Mouse (Mus musculus): Measurements from ENCODE around the gene Spsb4. TPM values are rescaled to one million over a fixed set of nuclear protein-coding genes. Genes with fewer than 3 reads are reported as not detected.
"Not testable (repeated sequence)": the region's sequence is repeated elsewhere in the genome, so short reads cannot be mapped to it uniquely, and the experiment has no call there.

Spsb4 gene
- polyA plus RNA-seq, 1 experiment from 2014 or later: 84.6 TPM

GRCm38 (mm10) chr9:96944517-96944916, 74.1 kb downstream of the Spsb4 start:
- Histone ChIP-seq H3K4me3 (ENCODE audit: low read depth, low read length) (no peak overlapping the region), H3K9me3 (ENCODE audit: control insufficient read depth, low read length) (peaks cover 3% of the 10 kb centered on the region; the same call in 1 of the 2 replicates), H3K9ac (ENCODE audit: low read length) (no peak overlapping the region), H3K4me1 (replicated peaks; ENCODE audit: control insufficient read depth, insufficient read depth, low read length) (no peaks in the 10 kb centered on the region), H3K4me2 (ENCODE audit: low read depth, low read length, severe bottlenecking) (no peak overlapping the region), H3K27me3 (ENCODE audit: control insufficient read depth, insufficient read depth, low read length) (no peaks in the 10 kb centered on the region), H3K27ac (ENCODE audit: low read depth, low read length) (no peak overlapping the region), H3K36me3 (ENCODE audit: control insufficient read depth, insufficient read depth, low read length) (peaks cover 10% of the 10 kb centered on the region)
- DNase-seq (ENCODE audit: low spot score) (no peak), ATAC-seq (replicated peaks; ENCODE audit: low FRiP score) (no peak)
- WGBS: 78% methylated on average over 16 of the region's 16 CpGs

GRCm38 (mm10) chr9:96942975-96943374, 75.7 kb downstream of the Spsb4 start:
- Histone ChIP-seq H3K27ac (ENCODE audit: low read depth, low read length) (no peak overlapping the region), H3K9me3 (ENCODE audit: control insufficient read depth, low read length) (peaks cover 3% of the 10 kb centered on the region; the same call in 1 of the 2 replicates), H3K4me3 (ENCODE audit: low read depth, low read length) (no peak overlapping the region), H3K27me3 (ENCODE audit: control insufficient read depth, insufficient read depth, low read length) (no peaks in the 10 kb centered on the region), H3K4me1 (replicated peaks; ENCODE audit: control insufficient read depth, insufficient read depth, low read length) (no peaks in the 10 kb centered on the region), H3K9ac (ENCODE audit: low read length) (no peak overlapping the region), H3K36me3 (ENCODE audit: control insufficient read depth, insufficient read depth, low read length) (peaks cover 10% of the 10 kb centered on the region), H3K4me2 (ENCODE audit: low read depth, low read length, severe bottlenecking) (no peak overlapping the region)
- DNase-seq (ENCODE audit: low spot score) (no peak), ATAC-seq (replicated peaks; ENCODE audit: low FRiP score) (no peak)
- WGBS: 92% methylated on average over 3 of the region's 3 CpGs

GRCm38 (mm10) chr9:96938887-96939286, 79.8 kb downstream of the Spsb4 start:
- 86% methylated on average over 5 of the region's 5 CpGs for WGBS
- DNase-seq (ENCODE audit: low spot score): no peak
- H3K4me2 ChIP-seq (ENCODE audit: low read depth, low read length, severe bottlenecking): no peak overlapping the region
- H3K9ac ChIP-seq (ENCODE audit: low read length): no peak overlapping the region
- no peak overlapping the region for H3K4me3 ChIP-seq (ENCODE audit: low read depth, low read length)
- no peaks in the 10 kb centered on the region for H3K4me1 ChIP-seq (replicated peaks; ENCODE audit: control insufficient read depth, insufficient read depth, low read length)
- no peak overlapping the region for H3K27ac ChIP-seq (ENCODE audit: low read depth, low read length)
- H3K36me3 ChIP-seq (ENCODE audit: control insufficient read depth, insufficient read depth, low read length): peaks cover 10% of the 10 kb centered on the region
- H3K9me3 ChIP-seq (ENCODE audit: control insufficient read depth, low read length): peaks cover 3% of the 10 kb centered on the region; the same call in 1 of the 2 replicates
- no peak for ATAC-seq (replicated peaks; ENCODE audit: low FRiP score)
- H3K27me3 ChIP-seq (ENCODE audit: control insufficient read depth, insufficient read depth, low read length): no peaks in the 10 kb centered on the region

- not testable (repeated sequence) for H3K4me1 ChIP-seq (replicated peaks; ENCODE audit: control insufficient read depth, insufficient read depth, low read length); H3K9ac ChIP-seq (ENCODE audit: low read length); DNase-seq (ENCODE audit: low spot score); H3K4me2 ChIP-seq (ENCODE audit: low read depth, low read length, severe bottlenecking); H3K27ac ChIP-seq (ENCODE audit: low read depth, low read length); H3K36me3 ChIP-seq (ENCODE audit: control insufficient read depth, insufficient read depth, low read length); H3K27me3 ChIP-seq (ENCODE audit: control insufficient read depth, insufficient read depth, low read length); H3K4me3 ChIP-seq (ENCODE audit: low read depth, low read length); ATAC-seq (replicated peaks; ENCODE audit: low FRiP score); H3K9me3 ChIP-seq (ENCODE audit: control insufficient read depth, low read length)
- 84% methylated on average over 2 of the region's 2 CpGs for WGBS
Observed at GRCm38 (mm10) chr9:96936427-96936826, 82.2 kb downstream of the Spsb4 start.

- Histone ChIP-seq H3K4me1 (replicated peaks; ENCODE audit: control insufficient read depth, insufficient read depth, low read length) (no peaks in the 10 kb centered on the region), H3K9me3 (ENCODE audit: control insufficient read depth, low read length) (peaks cover under 1% of the 10 kb centered on the region; the same call in 1 of the 2 replicates), H3K9ac (ENCODE audit: low read length) (no peak overlapping the region), H3K36me3 (ENCODE audit: control insufficient read depth, insufficient read depth, low read length) (peaks cover under 1% of the 10 kb centered on the region), H3K4me3 (ENCODE audit: low read depth, low read length) (no peak overlapping the region), H3K27me3 (ENCODE audit: control insufficient read depth, insufficient read depth, low read length) (no peaks in the 10 kb centered on the region), H3K4me2 (ENCODE audit: low read depth, low read length, severe bottlenecking) (no peak overlapping the region), H3K27ac (ENCODE audit: low read depth, low read length) (no peak overlapping the region)
- DNase-seq (ENCODE audit: low spot score): no peak
- 64% methylated on average over 15 of the region's 15 CpGs for WGBS
- ATAC-seq (replicated peaks; ENCODE audit: low FRiP score): no peak
Observed at GRCm38 (mm10) chr9:96935556-96936300, 82.9 kb downstream of the Spsb4 start.

GRCm38 (mm10) chr9:96934816-96935215, 83.8 kb downstream of the Spsb4 start:
- ATAC-seq (replicated peaks; ENCODE audit: low FRiP score) (no peak), DNase-seq (ENCODE audit: low spot score) (no peak)
- Histone ChIP-seq H3K9me3 (ENCODE audit: control insufficient read depth, low read length) (no peaks in the 10 kb centered on the region; the same call in 1 of the 2 replicates), H3K36me3 (ENCODE audit: control insufficient read depth, insufficient read depth, low read length) (no peaks in the 10 kb centered on the region; the same call in 1 of the 2 replicates), H3K27ac (ENCODE audit: low read depth, low read length) (no peak overlapping the region), H3K9ac (ENCODE audit: low read length) (no peak overlapping the region), H3K4me3 (ENCODE audit: low read depth, low read length) (no peak overlapping the region), H3K27me3 (ENCODE audit: control insufficient read depth, insufficient read depth, low read length) (no peaks in the 10 kb centered on the region), H3K4me2 (ENCODE audit: low read depth, low read length, severe bottlenecking) (no peak overlapping the region), H3K4me1 (replicated peaks; ENCODE audit: control insufficient read depth, insufficient read depth, low read length) (no peaks in the 10 kb centered on the region)
- 81% methylated on average over 3 of the region's 3 CpGs for WGBS

- no peak overlapping the region for H3K4me2 ChIP-seq (ENCODE audit: low read depth, low read length, severe bottlenecking)
- H3K27ac ChIP-seq (ENCODE audit: low read depth, low read length): no peak overlapping the region
- H3K9me3 ChIP-seq (ENCODE audit: control insufficient read depth, low read length): no peaks in the 10 kb centered on the region; the same call in 1 of the 2 replicates
- H3K9ac ChIP-seq (ENCODE audit: low read length): no peak overlapping the region
- no peaks in the 10 kb centered on the region for H3K27me3 ChIP-seq (ENCODE audit: control insufficient read depth, insufficient read depth, low read length)
- no peak overlapping the region for H3K4me3 ChIP-seq (ENCODE audit: low read depth, low read length)
- DNase-seq (ENCODE audit: low spot score): no peak
- no peaks in the 10 kb centered on the region for H3K4me1 ChIP-seq (replicated peaks; ENCODE audit: control insufficient read depth, insufficient read depth, low read length)
- no peak for ATAC-seq (replicated peaks; ENCODE audit: low FRiP score)
- WGBS: 94% methylated on average over 8 of the region's 8 CpGs
- H3K36me3 ChIP-seq (ENCODE audit: control insufficient read depth, insufficient read depth, low read length): no peaks in the 10 kb centered on the region
Observed at GRCm38 (mm10) chr9:96932751-96933150, 85.9 kb downstream of the Spsb4 start.

- ATAC-seq (replicated peaks; ENCODE audit: low FRiP score) (no peak), DNase-seq (ENCODE audit: low spot score) (no peak)
- H3K27me3 ChIP-seq (ENCODE audit: control insufficient read depth, insufficient read depth, low read length): no peaks in the 10 kb centered on the region
- H3K36me3 ChIP-seq (ENCODE audit: control insufficient read depth, insufficient read depth, low read length): no peaks in the 10 kb centered on the region
- no peaks in the 10 kb centered on the region for H3K4me1 ChIP-seq (replicated peaks; ENCODE audit: control insufficient read depth, insufficient read depth, low read length)
- H3K9me3 ChIP-seq (ENCODE audit: control insufficient read depth, low read length): no peaks in the 10 kb centered on the region; the same call in 1 of the 2 replicates
- 91% methylated on average over 17 of the region's 17 CpGs for WGBS
- H3K4me3 ChIP-seq (ENCODE audit: low read depth, low read length): no peak overlapping the region
- H3K4me2 ChIP-seq (ENCODE audit: low read depth, low read length, severe bottlenecking): no peak overlapping the region
- no peak overlapping the region for H3K27ac ChIP-seq (ENCODE audit: low read depth, low read length)
- no peak overlapping the region for H3K9ac ChIP-seq (ENCODE audit: low read length)
Observed at GRCm38 (mm10) chr9:96923577-96924316, 94.9 kb downstream of the Spsb4 start.

Data from forebrain, embryonic 11.5 days (tissue).